Mouse (Mus musculus) megakaryocyte-erythroid progenitor cell, adult 5-6 weeks (primary cell): Measurements from ENCODE around the gene Ncl. TPM values are rescaled to one million over a fixed set of nuclear protein-coding genes. Genes with fewer than 3 reads are reported as not detected.

Experiments
- total RNA-seq, 2 experiments: library from RNA; stranded (forward) in 1 of 2; stranded (reverse) in 1 of 2; fragments of 200-1000, 215-1000 nt in 1 of 2; fragments of >200 nt in 1 of 2; fragmentation: Nextera tagmentation in 1 of 2; gene quantifications; 2 replicates each; pipeline ENCODE4 v1.2.3; 2014 to 2017

Ncl gene
- total RNA-seq, 2 experiments from 2014 or later, result 973 to 1,577 TPM

Other genes with a start within 250 kb of the Ncl start
- not detected in 2 replicates for gene Htr2b, start 247.4 kb downstream of the Ncl start, total RNA-seq (2014; fragmentation: Nextera tagmentation)
- gene Htr2b, start 247.4 kb downstream of the Ncl start, total RNA-seq (2017), result not detected in 2 replicates
- gene Gm21972, start 225.8 kb downstream of the Ncl start, total RNA-seq (2014; fragmentation: Nextera tagmentation), result 0.46 and 4.8 TPM in 2 replicates
- 12.3 and 36.2 TPM in 2 replicates for gene Gm21972, start 225.8 kb downstream of the Ncl start, total RNA-seq (2017)
- 25.4 and 25.8 TPM in 2 replicates for gene Armc9, start 204.6 kb downstream of the Ncl start, total RNA-seq (2014; fragmentation: Nextera tagmentation)
- 8.8 and 17.1 TPM in 2 replicates for gene Armc9, start 204.6 kb downstream of the Ncl start, total RNA-seq (2017)
- gene B3gnt7, start 56.6 kb downstream of the Ncl start, total RNA-seq (2014; fragmentation: Nextera tagmentation), result 1.4 and 2.4 TPM in 2 replicates
- 4.0 TPM in 1 of 2 replicates, not detected in the other for gene B3gnt7, start 56.6 kb downstream of the Ncl start, total RNA-seq (2017)
- gene Nmur1, start 66.8 kb upstream of the Ncl start, total RNA-seq (2014; fragmentation: Nextera tagmentation), result not detected in 2 replicates
- not detected in 2 replicates for gene Nmur1, start 66.8 kb upstream of the Ncl start, total RNA-seq (2017)
- not detected in 2 replicates for gene Tex44, start 66.9 kb upstream of the Ncl start, total RNA-seq (2014; fragmentation: Nextera tagmentation)
- gene Tex44, start 66.9 kb upstream of the Ncl start, total RNA-seq (2017), result not detected in 2 replicates
- gene Ptma, start 167.3 kb upstream of the Ncl start, total RNA-seq (2014; fragmentation: Nextera tagmentation), result 2,834 and 3,273 TPM in 2 replicates
- 4,983 and 7,914 TPM in 2 replicates for gene Ptma, start 167.3 kb upstream of the Ncl start, total RNA-seq (2017)
- 36.5 and 52.7 TPM in 2 replicates for gene Pde6d, start 223.2 kb upstream of the Ncl start, total RNA-seq (2014; fragmentation: Nextera tagmentation)
- gene Pde6d, start 223.2 kb upstream of the Ncl start, total RNA-seq (2017), result 13.2 TPM in 2 replicates
- gene Cops7b, start 223.5 kb upstream of the Ncl start, total RNA-seq (2014; fragmentation: Nextera tagmentation), result 21.2 and 25.6 TPM in 2 replicates
- gene Cops7b, start 223.5 kb upstream of the Ncl start, total RNA-seq (2017), result 17.2 and 19.1 TPM in 2 replicates